Mouse (Mus musculus) brain, embryonic 14.5 days (tissue): ENCODE results near the gene Mvk.

Source experiments
- CTCF ChIP-seq: fragments of 200-500 bp; IDR thresholded peaks from 2 replicates; pipeline ENCODE4 v1.5.1; 2012; ENCODE audit warnings: inconsistent platforms, mild to moderate bottlenecking, moderate library complexity, borderline replicate concordance; ENCODE audit not compliant: insufficient read depth, insufficient read length; ENCODE audit errors: extremely low read depth
- POLR2A ChIP-seq: fragments of 200-500 bp; IDR thresholded peaks from 2 replicates; pipeline ENCODE4 v1.6.1; 2012; ENCODE audit warnings: mild to moderate bottlenecking, inconsistent platforms, borderline replicate concordance; ENCODE audit not compliant: poor library complexity, insufficient read depth, insufficient read length, severe bottlenecking; ENCODE audit errors: extremely low read depth

DNA sequence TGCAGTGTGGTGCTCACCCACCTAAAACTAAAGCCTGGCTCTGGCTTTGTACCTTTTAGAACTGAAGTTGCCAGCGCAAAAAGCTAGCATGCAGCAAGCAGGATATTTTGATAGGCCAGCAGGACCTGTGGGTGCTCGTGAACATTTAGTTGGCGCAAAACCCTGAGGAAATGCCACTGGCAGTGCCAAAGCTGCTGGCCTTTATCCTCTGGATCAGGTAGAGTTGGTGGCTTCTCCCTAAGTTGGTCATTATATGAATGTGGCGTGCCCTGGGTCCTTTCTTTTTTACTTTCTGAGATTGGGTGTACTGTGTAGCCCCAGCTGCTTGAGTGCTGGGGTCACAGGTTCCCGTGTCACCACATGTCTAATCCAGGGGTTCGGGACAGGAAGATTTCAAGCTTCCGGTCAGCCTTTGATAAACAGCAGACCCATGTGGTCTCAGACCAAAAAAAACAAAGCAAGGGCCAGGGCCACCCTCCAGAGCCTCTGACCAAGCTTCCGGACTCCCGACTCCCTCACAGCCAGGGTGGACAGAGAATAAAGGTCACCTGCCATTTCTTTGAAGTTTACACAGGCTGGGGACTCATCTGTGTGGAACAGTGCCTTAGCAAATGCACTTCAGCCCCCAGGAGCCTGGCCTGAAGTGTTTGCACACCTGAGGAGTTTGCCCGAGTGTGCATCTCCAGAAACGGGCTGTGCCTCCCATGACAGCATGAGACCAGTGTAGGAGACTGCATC is 22.3 kb upstream of the Mvk start:
- no peak for TF ChIP-seq CTCF
- TF ChIP-seq POLR2A = no peak
